Mouse (Mus musculus): ENCODE measurements at regions not wholly inside any gene's neighbourhood (a gene's known extent, or its start where the extent isn't known, plus 50 kb on each side); places are given as distances from the start of the nearest gene placed in this dataset.

- Histone ChIP-seq H3K4me3 (ENCODE audit: low read depth, low read length) (no peak overlapping the region), H3K36me3 (ENCODE audit: control insufficient read depth, insufficient read depth, low read length) (no peaks in the 10 kb centered on the region), H3K9me3 (ENCODE audit: control insufficient read depth, low read length) (no peaks in the 10 kb centered on the region), H3K4me2 (no peak overlapping the region), H3K27me3 (ENCODE audit: control insufficient read depth, insufficient read depth, low read length) (no peaks in the 10 kb centered on the region), H3K9ac (ENCODE audit: low read length) (no peak overlapping the region), H3K27ac (ENCODE audit: low read depth, low read length) (no peak overlapping the region), H3K4me1 (ENCODE audit: control insufficient read depth, insufficient read depth, low read length) (no peaks in the 10 kb centered on the region)
- no peak for DNase-seq (ENCODE audit: low spot score, missing footprints)
- ATAC-seq (ENCODE audit: low FRiP score): no peak
- WGBS: 97% methylated on average over 3 of the region's 3 CpGs
Observed at GRCm38 (mm10) chr14:103433106-103433505, 80.0 kb upstream of the Scel start.

GRCm38 (mm10) chr14:103427873-103428272 lies 81.3 kb upstream of the Mycbp2 start:
- H3K9me3 ChIP-seq (ENCODE audit: control insufficient read depth, low read length): no peaks in the 10 kb centered on the region
- 94% methylated on average over 2 of the region's 2 CpGs for WGBS
- ATAC-seq (ENCODE audit: low FRiP score): no peak
- H3K27ac ChIP-seq (ENCODE audit: low read depth, low read length): no peak overlapping the region
- H3K4me3 ChIP-seq (ENCODE audit: low read depth, low read length): no peak overlapping the region
- H3K9ac ChIP-seq (ENCODE audit: low read length): no peak overlapping the region
- no peaks in the 10 kb centered on the region for H3K4me1 ChIP-seq (ENCODE audit: control insufficient read depth, insufficient read depth, low read length)
- no peak for DNase-seq (ENCODE audit: low spot score, missing footprints)
- H3K27me3 ChIP-seq (ENCODE audit: control insufficient read depth, insufficient read depth, low read length): no peaks in the 10 kb centered on the region
- H3K4me2 ChIP-seq: no peak overlapping the region
- H3K36me3 ChIP-seq (ENCODE audit: control insufficient read depth, insufficient read depth, low read length): no peaks in the 10 kb centered on the region

- no peaks in the 10 kb centered on the region for H3K9me3 ChIP-seq (ENCODE audit: control insufficient read depth, low read length)
- 87% methylated on average over 10 of the region's 10 CpGs for WGBS
- H3K27ac ChIP-seq (ENCODE audit: low read depth, low read length): no peak overlapping the region
- H3K4me3 ChIP-seq (ENCODE audit: low read depth, low read length): no peak overlapping the region
- no peaks in the 10 kb centered on the region for H3K27me3 ChIP-seq (ENCODE audit: control insufficient read depth, insufficient read depth, low read length)
- ATAC-seq (ENCODE audit: low FRiP score): no peak
- no peak overlapping the region for H3K9ac ChIP-seq (ENCODE audit: low read length)
- DNase-seq (ENCODE audit: low spot score, missing footprints): no peak
- no peaks in the 10 kb centered on the region for H3K4me1 ChIP-seq (ENCODE audit: control insufficient read depth, insufficient read depth, low read length)
- H3K4me2 ChIP-seq: no peak overlapping the region
- H3K36me3 ChIP-seq (ENCODE audit: control insufficient read depth, insufficient read depth, low read length): no peaks in the 10 kb centered on the region
Observed at GRCm38 (mm10) chr14:103421305-103421822, 74.8 kb upstream of the Mycbp2 start.

GRCm38 (mm10) chr14:103417110-103418061 lies 70.8 kb upstream of the Mycbp2 start:
- DNase-seq (ENCODE audit: low spot score, missing footprints) (no peak), ATAC-seq (ENCODE audit: low FRiP score) (peak; percentile 76; the same call in 1 of the 2 replicates)
- no peaks in the 10 kb centered on the region for H3K4me1 ChIP-seq (ENCODE audit: control insufficient read depth, insufficient read depth, low read length)
- no peak overlapping the region for H3K4me2 ChIP-seq
- no peaks in the 10 kb centered on the region for H3K27me3 ChIP-seq (ENCODE audit: control insufficient read depth, insufficient read depth, low read length)
- no peaks in the 10 kb centered on the region for H3K9me3 ChIP-seq (ENCODE audit: control insufficient read depth, low read length)
- H3K36me3 ChIP-seq (ENCODE audit: control insufficient read depth, insufficient read depth, low read length): no peaks in the 10 kb centered on the region
- H3K9ac ChIP-seq (ENCODE audit: low read length): no peak overlapping the region
- 81% methylated on average over 12 of the region's 12 CpGs for WGBS
- no peak overlapping the region for H3K27ac ChIP-seq (ENCODE audit: low read depth, low read length)
- no peak overlapping the region for H3K4me3 ChIP-seq (ENCODE audit: low read depth, low read length)

- no peak for DNase-seq (ENCODE audit: low spot score, missing footprints)
- no peaks in the 10 kb centered on the region for H3K36me3 ChIP-seq (ENCODE audit: control insufficient read depth, insufficient read depth, low read length)
- H3K9me3 ChIP-seq (ENCODE audit: control insufficient read depth, low read length): no peaks in the 10 kb centered on the region
- ATAC-seq (ENCODE audit: low FRiP score): no peak
- H3K4me1 ChIP-seq (ENCODE audit: control insufficient read depth, insufficient read depth, low read length): no peaks in the 10 kb centered on the region
- H3K4me3 ChIP-seq (ENCODE audit: low read depth, low read length): no peak overlapping the region
- H3K4me2 ChIP-seq: no peak overlapping the region
- no peak overlapping the region for H3K27ac ChIP-seq (ENCODE audit: low read depth, low read length)
- WGBS: 65% methylated on average over 2 of the region's 2 CpGs
- H3K27me3 ChIP-seq (ENCODE audit: control insufficient read depth, insufficient read depth, low read length): no peaks in the 10 kb centered on the region
- no peak overlapping the region for H3K9ac ChIP-seq (ENCODE audit: low read length)
Observed at GRCm38 (mm10) chr14:103404611-103405010, 58.0 kb upstream of the Mycbp2 start.

GRCm38 (mm10) chr14:103403054-103403453 lies 56.4 kb upstream of the Mycbp2 start:
- WGBS: 74% methylated on average over 3 of the region's 3 CpGs
- Histone ChIP-seq H3K9me3 (ENCODE audit: control insufficient read depth, low read length) (no peaks in the 10 kb centered on the region), H3K4me2 (no peak overlapping the region), H3K36me3 (ENCODE audit: control insufficient read depth, insufficient read depth, low read length) (no peaks in the 10 kb centered on the region), H3K27ac (ENCODE audit: low read depth, low read length) (no peak overlapping the region), H3K4me1 (ENCODE audit: control insufficient read depth, insufficient read depth, low read length) (no peaks in the 10 kb centered on the region), H3K4me3 (ENCODE audit: low read depth, low read length) (no peak overlapping the region), H3K27me3 (ENCODE audit: control insufficient read depth, insufficient read depth, low read length) (no peaks in the 10 kb centered on the region), H3K9ac (ENCODE audit: low read length) (no peak overlapping the region)
- no peak for ATAC-seq (ENCODE audit: low FRiP score)
- DNase-seq (ENCODE audit: low spot score, missing footprints): no peak

GRCm38 (mm10) chr14:103401983-103402382 lies 55.4 kb upstream of the Mycbp2 start:
- no peak overlapping the region for H3K4me3 ChIP-seq (ENCODE audit: low read depth, low read length)
- no peaks in the 10 kb centered on the region for H3K36me3 ChIP-seq (ENCODE audit: control insufficient read depth, insufficient read depth, low read length)
- no peaks in the 10 kb centered on the region for H3K4me1 ChIP-seq (ENCODE audit: control insufficient read depth, insufficient read depth, low read length)
- no peaks in the 10 kb centered on the region for H3K27me3 ChIP-seq (ENCODE audit: control insufficient read depth, insufficient read depth, low read length)
- H3K9ac ChIP-seq (ENCODE audit: low read length): no peak overlapping the region
- H3K4me2 ChIP-seq: no peak overlapping the region
- DNase-seq (ENCODE audit: low spot score, missing footprints): no peak
- H3K27ac ChIP-seq (ENCODE audit: low read depth, low read length): no peak overlapping the region
- no peaks in the 10 kb centered on the region for H3K9me3 ChIP-seq (ENCODE audit: control insufficient read depth, low read length)
- WGBS: 88% methylated on average over 2 of the region's 2 CpGs
- no peak for ATAC-seq (ENCODE audit: low FRiP score)

GRCm38 (mm10) chr14:103401280-103401679 lies 54.7 kb upstream of the Mycbp2 start:
- Histone ChIP-seq H3K27me3 (ENCODE audit: control insufficient read depth, insufficient read depth, low read length) (no peaks in the 10 kb centered on the region), H3K4me3 (ENCODE audit: low read depth, low read length) (no peak overlapping the region), H3K4me1 (ENCODE audit: control insufficient read depth, insufficient read depth, low read length) (no peaks in the 10 kb centered on the region), H3K36me3 (ENCODE audit: control insufficient read depth, insufficient read depth, low read length) (no peaks in the 10 kb centered on the region), H3K27ac (ENCODE audit: low read depth, low read length) (no peak overlapping the region), H3K9me3 (ENCODE audit: control insufficient read depth, low read length) (no peaks in the 10 kb centered on the region), H3K9ac (ENCODE audit: low read length) (no peak overlapping the region), H3K4me2 (no peak overlapping the region)
- WGBS: 86% methylated on average over 2 of the region's 2 CpGs
- DNase-seq (ENCODE audit: low spot score, missing footprints) (no peak), ATAC-seq (ENCODE audit: low FRiP score) (no peak)

- Histone ChIP-seq H3K27me3 (ENCODE audit: control insufficient read depth, insufficient read depth, low read length) (no peaks in the 10 kb centered on the region), H3K4me1 (ENCODE audit: control insufficient read depth, insufficient read depth, low read length) (no peaks in the 10 kb centered on the region), H3K9ac (ENCODE audit: low read length) (no peak overlapping the region), H3K9me3 (ENCODE audit: control insufficient read depth, low read length) (no peaks in the 10 kb centered on the region), H3K4me3 (ENCODE audit: low read depth, low read length) (no peak overlapping the region), H3K27ac (ENCODE audit: low read depth, low read length) (no peak overlapping the region), H3K36me3 (ENCODE audit: control insufficient read depth, insufficient read depth, low read length) (no peaks in the 10 kb centered on the region), H3K4me2 (no peak overlapping the region)
- 88% methylated on average over 1 of the region's 1 CpGs for WGBS
- DNase-seq (ENCODE audit: low spot score, missing footprints): no peak
- ATAC-seq (ENCODE audit: low FRiP score): no peak
Observed at GRCm38 (mm10) chr14:103398401-103398800, 51.8 kb upstream of the Mycbp2 start.

Data from midbrain, embryonic 11.5 days (tissue).